Mouse (Mus musculus) cerebellum, adult 18-20 months (tissue): ENCODE measurements around the gene Srm.

ENCODE experiments used
- DNase-seq, 2 experiments: peaks; one replicate each; pipeline ENCODE4 v3.0.0; 2021

Srm gene

GRCm38 (mm10) chr4:148602357-148603120, 11.2 kb downstream of the Srm start, which contains the start of gene Masp2:
Gene Masp2 (plus strand): TSS chr4:148602554.
- DNase-seq, result no peak

- no peak for DNase-seq
Measured at GRCm38 (mm10) chr4:148603376-148604139, 12.3 kb downstream of the Srm start.

- no peak for DNase-seq
Measured at GRCm38 (mm10) chr4:148604141-148604540, 12.8 kb downstream of the Srm start.

- peak; percentile 56 to 65 for DNase-seq
Measured at GRCm38 (mm10) chr4:148604541-148605165, 13.3 kb downstream of the Srm start.

- peak; percentile 73 to 80 for DNase-seq
Measured at GRCm38 (mm10) chr4:148607758-148608157, 16.5 kb downstream of the Srm start.

GRCm38 (mm10) chr4:148609805-148610204, 18.5 kb downstream of the Srm start:
- DNase-seq, result no peak

GRCm38 (mm10) chr4:148610631-148611364, 19.5 kb downstream of the Srm start:
- DNase-seq, result no peak

- DNase-seq, result no peak
Measured at GRCm38 (mm10) chr4:148612557-148612956, 21.3 kb downstream of the Srm start.

GRCm38 (mm10) chr4:148613738-148614137, 22.4 kb downstream of the Srm start:
- no peak for DNase-seq

- no peak for DNase-seq
Measured at GRCm38 (mm10) chr4:148619805-148620204, 28.5 kb downstream of the Srm start.

GRCm38 (mm10) chr4:148620718-148621117, 29.4 kb downstream of the Srm start:
- DNase-seq, result no peak

GRCm38 (mm10) chr4:148622485-148622884, 31.2 kb downstream of the Srm start:
- DNase-seq, result no peak

- DNase-seq, result no peak
Measured at GRCm38 (mm10) chr4:148623609-148624008, 32.3 kb downstream of the Srm start.

GRCm38 (mm10) chr4:148625010-148625409, 33.7 kb downstream of the Srm start:
- DNase-seq, result no peak

- peak; percentile 26 to 41 for DNase-seq
Measured at GRCm38 (mm10) chr4:148625756-148626622, 34.7 kb downstream of the Srm start.

GRCm38 (mm10) chr4:148626623-148627185, 35.4 kb downstream of the Srm start, which contains the start of gene Tardbp:
Gene Tardbp (minus strand): TSS chr4:148627019.
- peak; percentile 95 to 97 for DNase-seq

- no peak for DNase-seq
Measured at GRCm38 (mm10) chr4:148627246-148627645, 35.9 kb downstream of the Srm start.

- DNase-seq, result no peak
Measured at GRCm38 (mm10) chr4:148632013-148632692, 40.9 kb downstream of the Srm start.

GRCm38 (mm10) chr4:148633395-148634061, 42.2 kb downstream of the Srm start:
- DNase-seq, result no peak

- DNase-seq, result no peak
Measured at GRCm38 (mm10) chr4:148635309-148635708, 44.0 kb downstream of the Srm start.
